Mouse (Mus musculus): ENCODE results near the gene Pex7. TPM values are rescaled to one million over a fixed set of nuclear protein-coding genes. Genes with fewer than 3 reads are reported as not detected.
"Not testable (repeated sequence)": the region's sequence is repeated elsewhere in the genome, so short reads cannot be mapped to it uniquely, and the experiment has no call there.

Pex7 gene
- total RNA-seq, 2 experiments from 2014 or later, result 24.5 to 26.1 TPM

DNA sequence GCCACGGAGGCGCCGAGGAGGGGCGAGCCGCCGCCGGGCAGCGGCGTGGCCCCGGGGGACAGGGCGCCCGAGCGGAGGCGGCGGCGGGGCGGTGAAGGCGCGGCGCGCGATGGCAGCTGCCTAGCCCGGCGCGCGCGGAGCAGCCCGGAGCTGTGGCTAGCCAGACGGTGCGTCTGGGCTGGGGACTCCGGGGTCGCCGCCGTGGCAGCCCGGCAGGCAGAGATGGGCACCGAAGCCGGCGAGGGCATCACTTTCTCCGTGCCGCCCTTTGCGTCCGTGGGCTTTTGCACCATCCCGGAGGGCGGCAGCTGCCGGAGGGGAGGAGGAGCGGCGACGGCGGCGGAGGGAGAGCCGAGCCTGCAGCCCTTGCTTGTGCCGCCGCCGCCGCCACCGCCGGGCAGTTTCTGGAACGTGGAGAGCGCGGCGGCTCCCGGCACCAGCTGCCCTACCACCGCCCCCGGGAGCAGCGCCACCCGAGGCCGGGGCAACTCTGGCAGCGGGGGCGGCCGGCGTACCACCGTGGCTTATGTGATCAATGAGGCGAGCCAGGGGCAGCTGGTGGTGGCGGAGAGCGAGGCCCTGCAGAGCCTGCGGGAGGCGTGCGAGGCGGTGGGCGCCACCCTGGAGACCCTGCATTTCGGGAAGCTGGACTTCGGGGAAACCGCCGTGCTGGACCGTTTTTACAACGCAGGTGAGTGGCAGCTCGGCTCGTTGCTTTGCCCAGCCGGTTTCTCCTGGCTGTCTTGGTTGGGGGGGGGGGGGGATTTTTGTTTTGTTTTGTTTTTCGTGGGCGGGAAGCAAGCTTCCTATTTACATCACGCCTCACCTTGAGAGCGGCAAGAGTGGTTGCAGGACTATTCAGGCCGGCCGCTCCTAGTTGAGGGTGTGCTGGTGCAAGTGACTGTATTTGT, 27.1 kb upstream of the Pex7 start, which contains the start of gene Map3k5:
Map3k5 (plus strand) TSS at position 89 of the 911 bp plus-strand sequence.
- peak in 1 of 2 experiments; percentile 59 for DNase-seq (ENCODE audit: low spot score in 2 of 2)

DNA sequence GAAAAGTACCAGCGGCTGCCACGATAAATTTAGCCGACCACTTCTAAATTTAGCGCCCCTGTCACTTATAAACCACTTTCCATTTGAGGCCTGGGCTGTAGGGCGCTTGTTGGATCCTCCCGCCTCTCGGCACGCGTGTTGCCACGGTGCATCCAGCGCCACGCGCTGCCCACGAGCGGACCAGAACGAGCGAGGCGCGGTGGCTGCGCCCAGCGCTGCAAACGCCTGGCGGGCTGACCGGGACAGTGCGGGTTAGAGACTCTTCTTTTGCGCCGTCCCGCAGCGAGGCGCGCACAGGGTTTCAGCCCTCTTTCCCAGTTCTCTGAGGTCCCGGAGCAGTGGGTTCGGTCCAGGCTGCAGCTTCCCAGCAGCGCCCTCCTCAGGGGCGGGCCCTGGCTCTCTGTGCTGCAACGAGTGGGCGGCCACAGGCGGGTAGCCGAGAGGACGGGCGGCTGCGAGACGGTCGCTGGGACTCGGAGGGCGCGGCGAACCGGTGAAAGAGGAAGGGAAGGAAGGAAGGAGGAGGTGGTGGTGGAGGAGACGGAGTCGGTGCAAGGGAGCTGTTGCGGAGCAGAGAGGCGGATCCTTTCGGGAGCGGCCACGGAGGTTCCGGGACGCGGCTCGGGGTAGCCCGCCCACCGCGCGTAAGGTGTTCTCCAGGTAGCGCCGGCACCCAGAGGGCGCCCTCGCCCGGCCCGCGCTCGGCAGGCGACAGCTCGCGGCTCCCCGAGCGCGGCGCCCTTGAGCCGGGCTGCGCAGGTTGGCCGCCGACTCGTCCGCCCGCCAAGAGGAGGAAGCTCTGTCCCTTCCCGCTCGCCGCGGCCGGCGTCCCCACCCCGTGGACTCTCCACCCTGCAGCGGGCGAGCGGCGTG, 26.3 kb upstream of the Pex7 start:
- peak; percentile 68 to 82 for DNase-seq (ENCODE audit: low spot score in 2 of 2)

DNA sequence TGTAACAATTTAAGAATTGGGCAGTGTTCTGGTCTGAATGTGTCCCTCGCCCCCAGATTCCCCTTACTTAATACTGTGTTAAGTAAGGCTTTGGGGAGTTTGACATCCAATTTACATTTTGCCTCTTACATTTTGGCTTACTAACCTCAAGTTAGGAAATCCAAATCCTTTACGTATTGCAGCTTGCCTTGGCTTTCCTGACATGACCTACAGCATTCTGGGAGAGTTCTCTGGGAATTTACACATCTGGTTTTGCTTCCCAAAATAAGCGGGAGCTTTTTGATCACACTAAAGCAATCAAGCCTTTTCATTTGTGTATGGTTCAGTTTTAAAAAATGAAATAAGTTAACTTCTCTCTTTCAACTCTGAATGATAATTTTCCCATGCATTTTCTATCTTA, 25.5 kb upstream of the Pex7 start:
- DNase-seq (ENCODE audit: low spot score in 2 of 2), result no peak

DNA sequence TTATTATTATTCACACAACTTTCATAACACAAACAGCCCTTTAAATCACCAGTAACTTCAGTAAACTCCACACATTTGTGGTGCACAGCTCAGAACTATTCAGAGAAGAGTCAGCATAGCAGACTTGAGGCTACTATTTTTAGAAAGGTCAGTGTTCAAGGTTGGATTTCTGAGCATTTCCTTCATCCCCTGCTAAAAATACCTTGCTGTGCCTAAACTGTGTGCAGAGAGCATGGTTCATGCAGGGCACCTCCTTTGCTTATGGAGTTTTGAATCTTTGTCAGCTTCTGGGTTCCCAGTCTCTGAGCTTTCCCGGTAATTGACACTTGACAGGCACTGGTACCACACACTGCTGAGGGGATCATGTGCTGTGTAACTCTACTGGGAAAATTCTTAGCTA, 20.7 kb upstream of the Pex7 start:
- no peak for DNase-seq (ENCODE audit: low spot score in 2 of 2)

DNA sequence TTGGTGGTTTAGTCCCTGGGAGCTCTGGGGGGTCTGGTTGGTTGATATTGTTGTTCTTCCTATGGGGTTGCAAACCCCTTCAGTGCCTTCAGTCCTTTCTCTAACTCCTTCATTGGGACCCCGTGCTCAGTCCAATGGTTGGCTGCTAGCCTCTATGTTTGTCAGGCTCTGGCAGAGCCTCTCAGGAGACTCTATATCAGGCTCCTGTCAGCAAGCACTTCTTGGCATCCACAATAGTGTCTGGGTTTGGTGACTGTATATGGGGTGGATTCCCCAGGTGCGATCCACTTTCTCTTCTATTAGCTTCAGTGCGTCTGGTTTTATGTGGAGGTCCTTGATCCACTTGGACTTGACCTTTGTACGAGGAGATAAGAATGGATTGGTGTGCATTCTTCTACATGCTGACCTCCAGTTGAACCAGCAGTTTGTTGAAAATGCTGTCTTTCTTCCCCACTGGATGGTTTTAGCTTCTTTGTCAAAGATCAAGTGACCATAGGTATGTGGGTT, 19.0 kb upstream of the Pex7 start:
- not testable (repeated sequence) for DNase-seq (ENCODE audit: low spot score in 2 of 2)

DNA sequence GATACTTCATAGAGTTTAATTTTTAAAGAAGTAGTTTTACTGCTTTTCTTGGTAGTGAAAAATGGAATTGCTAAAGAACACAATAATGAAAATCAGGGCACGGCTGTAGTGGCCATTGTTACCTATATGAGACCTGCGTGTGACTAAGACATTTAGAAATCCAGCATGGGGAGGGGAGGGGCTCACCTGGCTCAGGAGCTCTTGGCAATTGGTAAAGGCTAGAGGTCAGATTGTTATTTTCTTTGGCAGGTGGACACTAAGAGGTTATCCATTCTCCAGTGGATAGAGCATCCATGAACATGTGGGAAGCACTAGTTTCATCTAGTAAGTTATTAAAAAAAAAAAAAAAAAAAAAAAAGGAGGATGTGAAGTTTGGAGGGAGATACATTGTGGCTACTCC, 16.8 kb upstream of the Pex7 start:
- DNase-seq (ENCODE audit: low spot score in 2 of 2), result no peak

DNA sequence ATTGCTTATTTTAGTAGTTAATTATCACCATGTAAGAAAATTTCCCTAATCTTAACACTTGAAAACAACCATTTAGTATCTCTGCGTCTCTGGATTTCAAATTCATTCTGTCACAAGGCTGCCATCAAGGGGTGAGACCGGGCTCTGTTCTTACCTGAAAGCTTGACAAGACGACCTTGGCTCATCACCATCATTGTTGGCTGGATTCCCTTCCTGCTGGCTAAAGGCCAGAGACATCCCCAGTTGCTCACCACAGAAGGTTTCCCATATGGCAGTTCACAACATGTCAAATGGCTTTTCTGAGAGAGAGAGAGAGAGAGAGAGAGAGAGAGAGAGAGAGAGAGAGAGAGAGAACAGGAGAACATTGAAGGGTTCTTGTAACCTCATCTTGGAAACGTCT, 14.9 kb upstream of the Pex7 start:
- DNase-seq (ENCODE audit: low spot score in 2 of 2), result no peak

DNA sequence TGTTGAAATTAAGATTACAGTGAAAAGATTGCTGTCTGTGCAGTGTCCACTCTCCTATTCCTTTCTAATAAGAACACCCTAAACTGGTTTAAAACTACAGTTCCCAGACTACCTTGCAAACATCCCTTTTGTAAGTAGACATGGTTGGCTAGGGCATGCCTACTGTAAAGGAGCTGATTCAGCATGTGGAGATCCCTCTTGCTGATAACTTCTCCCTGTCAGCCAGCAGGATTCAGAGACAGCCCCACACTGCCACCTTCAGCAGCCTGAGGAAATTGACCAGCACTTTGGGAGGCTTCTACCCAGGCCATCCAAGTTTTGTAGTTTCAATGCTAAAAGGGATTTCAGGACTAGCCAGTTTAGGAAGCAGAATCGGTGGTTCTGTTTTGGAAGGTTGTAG, 7.8 kb upstream of the Pex7 start:
- DNase-seq (ENCODE audit: low spot score in 2 of 2), result peak; percentile 63 to 69

DNA sequence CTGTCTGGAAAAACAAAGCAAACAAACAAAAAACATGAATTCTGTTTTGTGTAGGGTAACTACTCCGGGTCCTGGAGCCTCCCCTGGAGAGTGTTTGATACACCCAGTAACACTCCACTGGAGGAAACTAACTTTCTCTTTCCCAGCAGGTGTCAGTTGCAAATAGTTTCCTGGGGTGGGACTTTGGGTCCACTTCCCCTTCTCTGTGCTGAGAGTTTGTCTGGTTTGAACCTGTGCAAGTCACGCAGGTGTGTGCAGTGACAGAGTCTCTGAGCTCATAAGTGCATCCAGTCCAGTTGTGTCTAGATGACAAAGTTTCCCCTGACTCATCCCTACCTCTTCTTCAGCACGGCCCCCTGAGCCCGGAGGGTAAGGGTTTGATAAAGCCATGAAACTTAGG, 6.3 kb upstream of the Pex7 start:
- no peak for DNase-seq (ENCODE audit: low spot score in 2 of 2)

DNA sequence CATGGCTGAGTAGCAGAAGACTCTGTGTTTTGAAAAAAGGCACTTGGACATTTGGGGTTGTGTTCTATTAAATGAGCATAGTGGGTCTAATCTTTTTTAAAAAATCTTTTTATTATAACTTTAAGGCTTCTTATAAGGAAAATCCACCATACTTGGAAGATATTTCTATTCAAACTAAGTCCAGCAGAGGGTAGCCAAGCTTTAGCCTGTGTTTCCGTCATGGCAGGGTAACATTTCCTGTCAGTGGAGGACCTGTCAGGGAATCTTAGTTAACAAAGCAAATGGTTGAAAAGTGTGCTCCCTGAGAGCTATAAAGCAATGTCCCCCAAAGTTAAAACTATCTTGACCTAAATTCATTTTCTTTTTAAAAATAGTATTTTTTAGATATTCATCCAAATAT, 4.1 kb upstream of the Pex7 start:
- DNase-seq (ENCODE audit: low spot score in 2 of 2), result no peak

DNA sequence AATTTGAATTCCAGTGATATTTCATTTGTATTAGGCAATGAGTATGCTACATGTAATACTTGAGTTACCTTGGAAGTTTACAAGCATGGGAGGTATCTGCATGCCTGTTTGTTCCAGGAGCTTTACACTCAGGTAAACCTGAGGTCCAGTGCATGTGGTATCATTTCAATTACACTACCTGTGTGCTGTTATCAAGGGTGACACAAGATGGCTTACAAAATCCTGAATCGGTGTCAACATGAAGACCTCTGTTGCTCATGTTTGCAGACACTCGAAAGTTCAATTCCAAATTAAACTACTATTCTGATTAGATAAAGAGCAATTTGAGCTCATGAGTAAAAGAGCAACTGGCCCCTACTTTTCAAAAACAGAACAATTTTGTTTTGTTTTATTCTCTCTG, 3.0 kb upstream of the Pex7 start:
- no peak for DNase-seq (ENCODE audit: low spot score in 2 of 2)

DNA sequence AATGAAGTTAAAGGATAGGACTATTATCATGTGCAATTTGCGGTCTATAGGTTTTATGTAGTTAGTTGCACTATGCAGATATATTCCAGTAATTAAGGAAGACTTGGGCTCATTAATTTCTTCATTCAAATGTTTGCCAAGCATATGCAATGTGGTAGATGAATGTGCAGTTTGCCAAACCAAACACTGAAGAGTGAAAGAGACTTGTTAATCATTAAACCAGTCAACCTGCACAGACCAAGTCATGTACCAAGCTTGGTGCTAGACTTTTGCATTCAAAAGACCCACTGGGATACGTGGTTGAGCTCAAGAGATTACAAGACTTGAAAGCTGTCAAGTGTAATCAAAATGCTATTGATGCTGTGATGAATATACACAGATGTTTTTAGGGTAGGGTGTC, 587 bp upstream of the Pex7 start:
- DNase-seq (ENCODE audit: low spot score in 2 of 2), result no peak

DNA sequence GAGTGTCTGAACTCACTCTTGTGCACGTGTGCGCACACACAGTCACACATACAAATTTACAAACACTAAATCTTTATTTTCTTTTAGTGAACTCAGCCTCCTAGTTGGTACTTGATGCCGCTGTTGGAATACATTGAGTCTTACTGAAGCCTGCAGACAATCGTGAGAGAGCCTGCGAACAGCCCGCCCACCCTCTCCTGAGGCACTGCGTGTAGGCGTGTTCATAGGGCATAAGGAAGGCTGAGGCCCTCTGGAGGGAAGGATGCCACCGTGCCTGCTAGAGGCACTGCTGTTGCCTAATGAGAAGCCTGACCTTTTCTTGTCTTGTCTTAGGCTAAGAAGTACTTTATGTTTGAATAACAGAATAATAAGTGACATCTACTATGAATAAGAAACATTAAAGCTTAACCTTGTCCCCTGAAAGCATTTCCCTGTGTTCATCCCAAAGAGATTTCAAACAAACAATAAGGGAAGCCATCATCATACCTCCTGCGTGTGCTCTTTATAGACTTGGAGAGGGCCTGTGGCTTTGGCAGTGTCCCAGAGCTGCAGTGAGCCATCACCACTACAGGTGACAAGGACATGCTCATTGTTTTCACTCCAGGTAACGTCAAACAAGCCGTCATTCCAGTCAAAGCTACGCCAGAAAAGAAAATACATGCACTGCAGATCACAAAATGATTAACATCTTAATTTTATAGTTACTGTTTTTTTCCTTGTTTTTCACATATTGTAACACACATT, 3.2 kb downstream of the Pex7 start:
- peak; percentile 63 to 76 for DNase-seq (ENCODE audit: low spot score in 2 of 2)

DNA sequence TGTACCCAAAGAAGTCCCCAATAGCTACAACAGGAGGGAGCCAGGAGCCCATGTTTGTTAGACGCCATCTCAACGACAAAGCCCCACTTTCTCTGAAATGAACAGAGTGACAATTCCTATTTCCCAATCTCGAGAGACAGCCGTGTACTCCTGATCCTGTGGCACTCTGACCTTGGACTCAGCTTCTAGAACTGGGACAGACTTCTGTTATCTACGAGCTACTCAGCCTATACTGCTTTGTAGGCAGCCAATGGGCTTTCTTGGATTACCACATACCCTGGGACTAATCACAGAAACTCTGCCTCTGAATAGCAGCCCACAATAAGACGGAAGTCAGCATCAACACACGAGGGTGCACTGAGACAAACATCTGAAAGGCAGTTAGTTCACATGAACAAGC, 5.5 kb downstream of the Pex7 start:
- DNase-seq (ENCODE audit: low spot score in 2 of 2), result no peak

DNA sequence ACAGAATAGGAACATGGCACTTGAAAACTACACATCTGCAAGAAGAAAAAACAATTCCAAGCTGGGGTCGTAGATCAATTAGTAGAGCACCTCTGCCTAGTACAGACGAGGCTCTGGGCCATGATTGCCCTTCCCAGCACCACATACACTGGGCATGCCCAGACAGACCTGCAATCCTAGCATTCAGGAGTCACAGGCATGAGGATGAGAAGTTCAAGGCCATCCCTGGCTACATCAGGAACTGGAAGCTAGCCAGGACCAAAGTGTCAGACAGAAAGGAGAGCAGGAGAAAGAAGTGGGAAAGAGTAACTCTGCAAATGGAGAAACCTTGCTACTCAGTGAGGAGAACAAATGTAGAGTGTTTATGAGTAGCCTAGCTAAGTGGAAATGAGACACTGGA, 7.3 kb downstream of the Pex7 start:
- DNase-seq (ENCODE audit: low spot score in 2 of 2), result no peak

DNA sequence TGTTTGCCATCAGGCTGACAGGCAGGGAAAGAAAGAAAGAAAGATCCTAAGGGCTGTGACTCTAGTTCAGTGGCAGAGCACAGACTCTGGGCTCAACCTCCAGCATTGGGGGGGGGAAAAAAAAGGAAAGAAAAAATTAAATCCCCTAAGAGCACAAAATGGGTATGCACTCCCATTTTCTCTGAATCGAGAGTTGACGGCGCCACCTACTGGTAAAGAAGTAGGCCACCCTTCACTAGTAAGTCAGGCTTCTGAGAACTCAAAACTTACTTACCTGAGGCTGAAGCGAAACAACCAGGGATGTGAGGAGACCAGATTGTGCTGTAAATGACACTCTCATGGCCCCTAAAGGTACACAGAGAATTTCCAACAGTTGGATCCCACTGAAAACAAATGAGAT, 13.5 kb downstream of the Pex7 start:
- DNase-seq (ENCODE audit: low spot score in 2 of 2), result peak; percentile 44 to 45

DNA sequence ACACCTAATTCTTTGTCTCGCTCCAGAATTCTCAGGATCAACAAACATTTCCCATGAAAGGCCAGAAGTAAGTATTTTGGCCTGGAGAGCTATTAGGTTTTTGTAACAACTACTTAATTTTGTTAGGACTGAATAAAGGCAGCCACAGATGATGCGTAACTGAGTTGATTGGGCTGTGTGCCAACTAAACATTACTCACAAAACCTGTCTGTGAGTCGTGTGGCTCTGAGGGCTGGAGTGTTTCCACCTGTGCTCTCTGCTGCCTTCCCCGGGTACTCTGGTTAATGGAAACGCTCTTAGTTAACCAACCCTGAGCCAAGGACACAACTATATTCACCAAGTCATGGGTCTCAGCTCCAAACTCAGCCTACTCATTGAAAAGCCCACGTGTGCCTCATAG, 14.3 kb downstream of the Pex7 start:
- no peak for DNase-seq (ENCODE audit: low spot score in 2 of 2)

DNA sequence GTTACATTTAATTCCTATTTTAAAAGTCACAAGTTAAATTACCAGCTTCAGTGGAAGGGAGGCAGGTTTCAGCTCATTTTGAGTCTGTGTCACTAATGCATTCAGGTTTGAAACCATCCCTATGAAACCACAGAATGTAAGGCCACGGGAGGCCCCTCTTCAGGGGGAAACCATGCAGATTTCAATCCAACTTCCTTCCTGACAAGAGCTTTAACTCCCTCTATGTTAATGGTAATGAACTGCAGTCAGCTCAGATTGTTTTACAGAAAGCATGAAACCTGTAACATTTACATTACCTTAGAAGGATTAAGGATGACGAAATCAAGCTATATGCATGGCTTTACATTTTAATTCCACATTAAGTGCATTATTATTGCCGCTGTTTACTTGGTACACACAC, 15.8 kb downstream of the Pex7 start:
- DNase-seq (ENCODE audit: low spot score in 2 of 2), result no peak

DNA sequence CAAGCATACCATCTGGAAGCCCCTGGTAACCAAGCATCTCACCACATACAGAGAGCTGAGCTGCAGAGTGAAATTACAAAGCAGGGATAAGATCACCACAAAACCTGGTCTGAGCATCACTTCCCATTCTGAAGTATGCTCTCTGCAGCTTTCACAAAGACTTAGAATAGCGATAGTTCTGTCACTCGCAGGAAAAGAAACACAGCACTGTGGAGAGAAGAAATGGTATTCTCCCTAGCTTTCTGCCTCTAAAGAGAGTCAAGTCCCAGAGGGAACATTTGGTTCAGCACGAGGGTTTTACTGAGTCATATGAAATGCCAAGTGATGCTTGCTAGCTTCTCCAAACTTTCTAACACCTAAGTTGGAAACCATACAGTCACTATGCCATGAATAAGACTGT, 17.6 kb downstream of the Pex7 start:
- no peak for DNase-seq (ENCODE audit: low spot score in 2 of 2)

DNA sequence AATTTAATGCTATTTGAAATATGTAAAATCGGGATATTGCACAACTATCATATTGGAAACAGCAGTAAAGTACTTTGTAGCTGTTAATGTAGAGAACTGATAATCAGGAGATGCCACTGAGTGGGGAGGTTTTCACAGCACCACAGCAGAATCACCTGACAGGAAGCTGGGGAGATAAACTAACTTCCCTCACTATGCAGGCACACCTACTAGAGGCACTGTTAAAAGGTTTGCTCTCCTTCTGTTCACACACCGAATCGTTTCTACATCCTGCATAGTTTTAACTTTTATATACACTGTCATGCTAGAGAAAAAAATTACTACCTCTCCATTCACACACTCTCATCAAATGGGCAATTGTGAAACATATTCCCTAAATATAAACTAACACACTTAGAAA, 21.2 kb downstream of the Pex7 start:
- DNase-seq (ENCODE audit: low spot score in 2 of 2), result no peak

DNA sequence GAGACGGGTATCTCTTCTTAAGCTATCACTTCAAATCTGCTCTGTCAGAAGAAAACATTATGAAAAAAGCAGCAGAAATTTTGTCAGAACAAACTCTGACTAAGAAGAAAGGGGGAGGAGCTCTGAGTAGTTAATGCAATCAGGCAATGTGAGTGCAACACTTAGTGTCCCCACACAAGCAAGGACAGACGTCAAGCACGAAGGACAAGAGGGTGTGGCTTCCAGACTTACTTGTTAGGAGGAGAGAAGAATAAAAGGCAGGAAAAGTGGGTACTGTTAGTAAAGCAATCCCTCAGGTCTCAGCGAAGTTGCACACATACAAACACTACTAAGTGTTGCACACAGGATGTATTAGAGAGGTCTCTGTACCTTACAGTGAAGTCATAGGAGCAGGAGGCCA, 23.1 kb downstream of the Pex7 start:
- DNase-seq (ENCODE audit: low spot score in 2 of 2), result no peak

Measured in left cerebral cortex, adult 18-20 months (tissue).